Mouse (Mus musculus) forebrain, embryonic 16.5 days (tissue): ENCODE results near the gene Ube4b. TPM values are rescaled to one million over a fixed set of nuclear protein-coding genes. Genes with fewer than 3 reads are reported as not detected.

Experiments used
- ATAC-seq: fragments of 200-750 bp; cut with Nextera tagmentation; 2 replicates; pipeline ENCODE4 v1.8.0; 2017; ENCODE audit warnings: mild to moderate bottlenecking, moderate library complexity
- H3K27ac ChIP-seq: fragments of 300-500 bp; sonication (generic); 2 replicates; pipeline ENCODE4 v1.5.1; 2014; ENCODE audit warnings: low read length, control low read depth
- H3K27me3 ChIP-seq: fragments of 300-500 bp; sonication (generic); replicated peaks from 2 replicates; pipeline ENCODE4 v1.6.1; 2014; ENCODE audit warnings: low read length; ENCODE audit not compliant: control insufficient read depth, insufficient read depth
- H3K36me3 ChIP-seq: fragments of 300-500 bp; sonication (generic); 2 replicates; pipeline ENCODE4 v1.6.1; 2014; ENCODE audit not compliant: control insufficient read depth, insufficient read depth
- H3K4me1 ChIP-seq: fragments of 300-500 bp; sonication (generic); replicated peaks from 2 replicates; pipeline ENCODE4 v1.6.1; 2014; ENCODE audit warnings: low read length; ENCODE audit not compliant: control insufficient read depth, insufficient read depth
- H3K4me2 ChIP-seq: fragments of 300-500 bp; sonication (generic); 2 replicates; pipeline ENCODE4 v1.6.1; 2014; ENCODE audit warnings: mild to moderate bottlenecking, low read length, control low read depth
- H3K4me3 ChIP-seq: fragments of 300-500 bp; sonication (generic); replicated peaks from 2 replicates; pipeline ENCODE4 v1.5.1; 2014; ENCODE audit warnings: mild to moderate bottlenecking, low read length, control low read depth
- H3K9ac ChIP-seq: fragments of 300-500 bp; sonication (generic); replicated peaks from 2 replicates; pipeline ENCODE4 v1.6.1; 2014; ENCODE audit warnings: low read depth, low read length, control low read depth
- H3K9me3 ChIP-seq: fragments of 300-500 bp; sonication (generic); 2 replicates; pipeline ENCODE4 v1.6.1; 2016; ENCODE audit warnings: low read length; ENCODE audit not compliant: control insufficient read depth
- WGBS: fragments of 180-500 bp; shearing (Covaris S2); extraction: QIAGEN DNeasy Blood & Tissue Kit; methylation state at CpG from one replicate; pipeline ENCODE4 v1.1.7; 2014; 5-methylcytosine and 5-hydroxymethylcytosine counted together
- polyA plus RNA-seq: library from polyadenylated mRNA; unstranded; fragments of >200 nt; fragmentation: Nextera tagmentation; extraction: Ambion mirVana; gene quantifications from 2 replicates; pipeline ENCODE4 v1.2.1, GENCODE M21; 2015

The Ube4b gene
- polyA plus RNA-seq, 1 experiment from 2014 or later, result 59.8 TPM

GRCm38 (mm10) chr4:149308491-149308820, 118.1 kb downstream of the Ube4b start:
- peak overlapping the region; percentile 71 for H3K4me2 ChIP-seq
- ATAC-seq, result no peak
- H3K4me1 ChIP-seq, result peaks cover 29% of the 10 kb centered on the region
- H3K27me3 ChIP-seq, result no peaks in the 10 kb centered on the region
- H3K9me3 ChIP-seq, result no peaks in the 10 kb centered on the region
- no peaks in the 10 kb centered on the region for H3K36me3 ChIP-seq
- 21% methylated on average over 3 of the region's 3 CpGs for WGBS
- peak overlapping the region; percentile 92 for H3K9ac ChIP-seq
- H3K27ac ChIP-seq, result peak overlapping the region; percentile 98
- peak overlapping the region; percentile 96 for H3K4me3 ChIP-seq

GRCm38 (mm10) chr4:149307596-149308490, 118.7 kb downstream of the Ube4b start, which contains the start of gene Kif1b:
TSS of gene Kif1b (minus strand) at chr4:149307693.
- Histone ChIP-seq H3K9ac (peak within 1 kb of the TSS; percentile 92), H3K27ac (peak within 1 kb of the TSS; percentile 98), H3K4me1 (peaks cover 35% of the 10 kb centered on the region), H3K36me3 (no peaks in the 10 kb centered on the region), H3K4me3 (peak within 1 kb of the TSS; percentile 96), H3K4me2 (peak within 1 kb of the TSS; percentile 89), H3K9me3 (no peaks in the 10 kb centered on the region), H3K27me3 (no peaks in the 10 kb centered on the region)
- WGBS, result 0% methylated on average over 79 of the region's 79 CpGs
- ATAC-seq, result peak; percentile 95

DNA sequence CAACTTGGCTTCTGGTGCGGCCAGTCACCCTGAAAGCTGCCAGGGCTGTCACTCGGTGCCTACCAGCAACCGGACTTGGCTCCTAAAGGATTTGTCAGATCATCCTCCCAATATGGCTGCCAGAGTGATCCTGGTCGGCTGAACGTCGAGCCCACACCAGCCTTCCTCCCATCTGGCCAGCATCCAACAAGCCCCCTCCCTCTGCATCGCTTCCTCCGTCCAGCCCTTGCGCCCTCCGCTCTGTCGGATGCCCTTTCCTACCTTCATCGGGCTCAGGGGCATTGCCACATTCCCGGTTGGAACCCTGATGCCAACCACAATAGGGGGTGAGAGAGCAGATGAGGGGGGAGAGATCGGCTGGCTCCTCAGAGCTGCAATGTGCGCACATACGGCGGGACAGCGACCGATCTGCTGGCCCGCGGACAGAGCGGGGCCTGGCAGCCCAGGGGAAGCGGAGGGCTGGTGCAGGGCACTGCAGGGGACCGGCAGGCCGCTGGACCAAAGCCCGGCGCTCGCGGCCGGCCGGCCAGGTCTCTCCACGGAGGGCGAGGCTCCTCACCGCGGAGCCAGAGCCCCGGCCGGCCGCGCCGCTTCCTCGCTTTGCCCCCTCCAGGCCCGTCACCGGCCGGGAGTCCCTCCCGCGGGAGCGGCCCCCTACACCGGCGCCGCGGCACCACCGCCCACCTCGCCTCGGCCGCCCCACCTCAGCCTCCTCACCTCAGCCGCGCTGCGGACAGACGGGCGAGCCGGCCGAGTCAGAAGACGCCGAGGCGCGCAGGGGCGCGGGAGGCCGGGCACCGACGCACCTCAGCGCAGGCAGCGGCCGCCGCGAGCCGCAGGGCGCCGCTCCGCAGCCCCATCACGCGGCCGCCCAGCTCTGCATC, 119.6 kb downstream of the Ube4b start:
- Histone ChIP-seq H3K4me2 (peak overlapping the region; percentile 89), H3K36me3 (no peaks in the 10 kb centered on the region), H3K9me3 (no peaks in the 10 kb centered on the region), H3K4me3 (peak overlapping the region; percentile 96), H3K9ac (peak overlapping the region; percentile 88), H3K4me1 (peaks cover 41% of the 10 kb centered on the region), H3K27me3 (no peaks in the 10 kb centered on the region), H3K27ac (peak overlapping the region; percentile 98)
- peak; percentile 26 for ATAC-seq
- under 1% methylated on average over 65 of the region's 83 CpGs for WGBS

GRCm38 (mm10) chr4:149305761-149306711, 120.5 kb downstream of the Ube4b start:
- peak overlapping the region; percentile 98 for H3K27ac ChIP-seq
- no peaks in the 10 kb centered on the region for H3K9me3 ChIP-seq
- H3K36me3 ChIP-seq, result no peaks in the 10 kb centered on the region
- H3K27me3 ChIP-seq, result no peaks in the 10 kb centered on the region
- peak overlapping the region; percentile 88 for H3K9ac ChIP-seq
- 19% methylated on average over 14 of the region's 14 CpGs for WGBS
- H3K4me2 ChIP-seq, result peak overlapping the region; percentile 89
- H3K4me1 ChIP-seq, result peaks cover 49% of the 10 kb centered on the region
- ATAC-seq, result no peak
- H3K4me3 ChIP-seq, result peak overlapping the region; percentile 96

DNA sequence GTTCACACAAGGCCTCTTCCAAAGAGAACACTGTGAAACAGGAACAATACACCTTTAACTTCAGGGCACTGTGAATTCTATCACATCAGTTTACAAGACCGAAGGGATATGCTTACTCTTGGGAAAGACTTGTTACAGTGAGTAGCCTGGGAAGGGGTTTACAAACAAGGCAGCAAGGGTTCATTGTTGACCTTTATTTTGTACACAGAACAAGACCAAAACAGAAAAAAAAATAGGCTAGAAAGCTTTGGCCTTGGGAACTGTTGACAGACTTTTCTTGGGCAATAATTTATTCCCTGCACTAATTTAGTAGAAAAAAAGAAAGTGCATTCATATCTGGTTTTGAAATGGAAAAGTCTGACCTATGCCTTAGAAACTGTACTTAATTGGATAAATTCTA, 122.1 kb downstream of the Ube4b start:
- 48% methylated on average over 1 of the region's 1 CpGs for WGBS
- H3K4me3 ChIP-seq, result no peak overlapping the region
- peaks cover 53% of the 10 kb centered on the region for H3K4me1 ChIP-seq
- H3K4me2 ChIP-seq, result peak overlapping the region; percentile 32
- no peaks in the 10 kb centered on the region for H3K36me3 ChIP-seq
- no peaks in the 10 kb centered on the region for H3K27me3 ChIP-seq
- no peak for ATAC-seq
- H3K9me3 ChIP-seq, result no peaks in the 10 kb centered on the region
- H3K9ac ChIP-seq, result no peak overlapping the region
- H3K27ac ChIP-seq, result no peak overlapping the region

- no peak for ATAC-seq
- H3K9ac ChIP-seq, result no peak overlapping the region
These were observed 123.0 kb downstream of the Ube4b start for GRCm38 (mm10) chr4:149303502-149303901.

GRCm38 (mm10) chr4:149302751-149303150, 123.8 kb downstream of the Ube4b start:
- Histone ChIP-seq H3K4me3 (no peak overlapping the region), H3K36me3 (no peaks in the 10 kb centered on the region), H3K9me3 (no peaks in the 10 kb centered on the region), H3K4me2 (no peak overlapping the region; the same call in 1 of the 2 replicates), H3K27me3 (no peaks in the 10 kb centered on the region), H3K9ac (no peak overlapping the region), H3K27ac (no peak overlapping the region), H3K4me1 (peaks cover 49% of the 10 kb centered on the region)
- no peak for ATAC-seq
- whole genome bisulfite sequencing, result 70% methylated on average over 5 of the region's 5 CpGs

More at GRCm38 (mm10) chr4:149303502-149303901, 123.0 kb downstream of the Ube4b start:
- Histone ChIP-seq H3K4me3 (no peak overlapping the region), H3K4me1 (peaks cover 49% of the 10 kb centered on the region), H3K36me3 (no peaks in the 10 kb centered on the region), H3K9me3 (no peaks in the 10 kb centered on the region), H3K27me3 (no peaks in the 10 kb centered on the region), H3K4me2 (peak overlapping the region; percentile 19), H3K27ac (no peak overlapping the region)
- WGBS, result 31% methylated on average over 5 of the region's 5 CpGs

GRCm38 (mm10) chr4:149302136-149302535, 124.4 kb downstream of the Ube4b start:
- WGBS, result 18% methylated on average over 3 of the region's 3 CpGs
- Histone ChIP-seq H3K27me3 (no peaks in the 10 kb centered on the region), H3K4me2 (no peak overlapping the region), H3K4me3 (no peak overlapping the region), H3K27ac (no peak overlapping the region), H3K9me3 (no peaks in the 10 kb centered on the region), H3K9ac (no peak overlapping the region), H3K4me1 (peaks cover 53% of the 10 kb centered on the region), H3K36me3 (no peaks in the 10 kb centered on the region)
- no peak for ATAC-seq
